Mouse (Mus musculus): ENCODE measurements around the gene Cldn11.
"Not testable (repeated sequence)": the region's sequence is repeated elsewhere in the genome, so short reads cannot be mapped to it uniquely, and the experiment has no call there.

The Cldn11 gene

GRCm38 (mm10) chr3:31149706-31150105 is at the start of gene Cldn11:
TSS of gene Cldn11 (plus strand) at chr3:31149920.
- DNase-seq, result peak; percentile 17 to 55

- DNase-seq, result no peak
Measured at GRCm38 (mm10) chr3:31100026-31100425, 49.7 kb upstream of the Cldn11 start.

GRCm38 (mm10) chr3:31100802-31101201 is 48.9 kb upstream of the Cldn11 start:
- DNase-seq, result no peak

GRCm38 (mm10) chr3:31104936-31105335 is 44.8 kb upstream of the Cldn11 start:
- no peak for DNase-seq

GRCm38 (mm10) chr3:31106597-31106996 is 43.1 kb upstream of the Cldn11 start:
- DNase-seq, result no peak

- DNase-seq, result no peak
Measured at GRCm38 (mm10) chr3:31107674-31108073, 42.0 kb upstream of the Cldn11 start.

- DNase-seq, result no peak
Measured at GRCm38 (mm10) chr3:31109108-31109507, 40.6 kb upstream of the Cldn11 start.

GRCm38 (mm10) chr3:31123098-31123497 is 26.6 kb upstream of the Cldn11 start:
- DNase-seq, result no peak

- DNase-seq, result no peak
Measured at GRCm38 (mm10) chr3:31126303-31126702, 23.4 kb upstream of the Cldn11 start.

- peak; percentile 46 to 67 for DNase-seq
Measured at GRCm38 (mm10) chr3:31126848-31127247, 22.9 kb upstream of the Cldn11 start.

- no peak for DNase-seq
Measured at GRCm38 (mm10) chr3:31129766-31130165, 20.0 kb upstream of the Cldn11 start.

GRCm38 (mm10) chr3:31133664-31134063 is 16.1 kb upstream of the Cldn11 start:
- DNase-seq, result no peak

- DNase-seq, result no peak
Measured at GRCm38 (mm10) chr3:31134246-31134645, 15.5 kb upstream of the Cldn11 start.

- no peak for DNase-seq
Measured at GRCm38 (mm10) chr3:31134696-31135095, 15.0 kb upstream of the Cldn11 start.

GRCm38 (mm10) chr3:31136591-31136990 is 13.1 kb upstream of the Cldn11 start:
- not testable (repeated sequence) for DNase-seq

- DNase-seq, result peak; percentile 76 to 84
Measured at GRCm38 (mm10) chr3:31138454-31139424, 11.0 kb upstream of the Cldn11 start.

GRCm38 (mm10) chr3:31141621-31142020 is 8.1 kb upstream of the Cldn11 start:
- DNase-seq, result no peak

GRCm38 (mm10) chr3:31145222-31145621 is 4.5 kb upstream of the Cldn11 start:
- DNase-seq, result not testable (repeated sequence)

GRCm38 (mm10) chr3:31145641-31146290 is 4.0 kb upstream of the Cldn11 start:
- peak; percentile 83 to 85 for DNase-seq

GRCm38 (mm10) chr3:31148595-31148994 is 1.1 kb upstream of the Cldn11 start:
- no peak for DNase-seq

GRCm38 (mm10) chr3:31152108-31152507 is 2.4 kb downstream of the Cldn11 start:
- peak; percentile 11 to 17 for DNase-seq

- DNase-seq, result no peak
Measured at GRCm38 (mm10) chr3:31156126-31156525, 6.4 kb downstream of the Cldn11 start.

GRCm38 (mm10) chr3:31157776-31158175 is 8.1 kb downstream of the Cldn11 start:
- DNase-seq, result no peak

GRCm38 (mm10) chr3:31160046-31160445 is 10.3 kb downstream of the Cldn11 start:
- no peak for DNase-seq

Data from kidney, postnatal 36 days (tissue).